Mouse (Mus musculus) layer of hippocampus, adult 18-20 months (tissue): Measurements from ENCODE around the gene Csnk1g1. TPM values are rescaled to one million over a fixed set of nuclear protein-coding genes. Genes with fewer than 3 reads are reported as not detected.

Experiments used
- DNase-seq, 2 experiments: peaks; one replicate each; pipeline ENCODE4 v3.0.0; 2022; ENCODE audit warnings: low spot score in 2 of 2
- total RNA-seq, 2 experiments: library from RNA; stranded (reverse); gene quantifications; 2 replicates each; pipeline ENCODE4 v1.2.3; 2021

Csnk1g1 gene
- total RNA-seq, 2 experiments from 2014 or later: 38.1 to 40.1 TPM

DNA sequence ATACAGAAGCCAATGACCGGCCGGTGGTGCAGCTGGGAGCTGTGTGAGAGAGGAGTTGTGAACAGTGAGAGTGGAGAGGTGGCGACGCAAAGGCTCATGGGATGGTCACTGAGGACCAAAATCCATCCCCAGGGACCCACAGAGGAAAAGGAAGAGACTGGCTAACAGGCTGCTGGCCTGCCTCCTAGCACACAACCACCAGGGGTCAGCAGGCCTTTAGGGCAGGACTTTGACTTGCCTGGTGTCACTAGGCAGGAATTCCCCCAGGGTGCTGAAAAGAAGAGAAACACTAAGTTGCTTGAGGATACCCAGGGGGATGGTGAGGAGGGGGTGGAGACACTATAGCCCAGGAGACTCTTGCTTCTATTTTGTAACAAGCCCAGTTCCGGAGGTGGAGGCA is 158.8 kb downstream of the Csnk1g1 start:
- no peak for DNase-seq

DNA sequence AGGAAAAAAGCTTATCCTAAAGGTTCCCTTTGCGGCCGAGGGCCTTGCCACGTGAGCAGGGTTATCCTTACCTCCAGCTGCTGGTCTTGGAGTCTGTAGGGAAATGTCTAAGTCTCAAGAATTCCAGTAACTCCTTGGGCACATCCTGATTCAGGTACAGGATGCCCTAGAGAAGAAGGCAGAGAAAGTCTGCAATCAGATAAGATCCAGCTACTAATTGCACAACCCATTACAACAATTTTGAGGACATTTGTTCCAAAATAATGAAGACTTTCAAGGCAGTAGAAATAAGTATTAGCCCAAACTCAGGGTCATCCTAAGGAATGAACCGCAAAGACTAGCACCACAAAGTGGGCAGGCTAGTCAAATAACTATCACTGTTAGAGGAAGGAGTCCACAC is 159.3 kb downstream of the Csnk1g1 start:
- no peak for DNase-seq

DNA sequence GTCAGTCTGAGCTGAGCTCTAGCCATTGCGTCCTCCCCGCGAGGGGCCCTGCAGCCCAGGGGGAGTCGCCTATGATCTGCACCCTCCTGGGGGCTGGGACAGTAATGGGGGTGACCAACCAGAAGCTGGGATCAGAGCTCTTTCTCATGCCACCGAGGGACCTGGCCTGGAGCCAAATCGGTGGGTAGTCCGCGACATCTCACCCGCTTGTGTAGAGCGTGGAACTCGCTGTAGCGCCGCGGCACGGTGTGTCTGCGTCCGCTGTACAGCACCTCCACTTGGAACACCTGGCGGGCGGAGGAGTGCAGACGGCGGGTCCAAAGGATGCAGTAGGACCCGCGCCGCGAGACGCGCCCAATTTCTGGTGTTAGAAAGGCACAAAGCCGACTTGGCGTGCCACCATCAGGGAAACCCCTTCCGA is 160.3 kb downstream of the Csnk1g1 start:
- DNase-seq: no peak

DNA sequence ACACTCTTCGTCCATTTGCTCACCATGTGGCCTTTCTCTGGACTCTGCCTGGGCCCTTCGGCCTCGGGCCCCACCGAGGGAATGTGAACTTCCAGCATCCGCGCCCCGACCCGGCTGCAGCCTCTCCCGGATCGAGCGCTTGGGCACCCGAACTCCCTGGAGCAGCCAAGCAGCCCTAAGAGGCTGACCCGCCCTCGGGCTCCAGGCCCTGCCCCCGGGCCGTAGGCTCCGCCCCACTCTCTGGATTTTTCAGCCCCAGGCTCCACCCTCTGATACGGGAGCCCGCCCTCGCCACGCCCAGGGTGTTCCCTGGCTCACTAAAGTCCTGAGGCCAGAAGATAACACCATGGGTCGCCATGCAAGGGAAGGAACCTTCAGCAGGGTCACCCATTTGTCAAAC is 160.9 kb downstream of the Csnk1g1 start, which contains the start of gene Snx22:
Gene Snx22, minus strand, starts transcription at position 137 of the 400 bp plus-strand sequence.
- DNase-seq: peak; percentile 53 to 73

DNA sequence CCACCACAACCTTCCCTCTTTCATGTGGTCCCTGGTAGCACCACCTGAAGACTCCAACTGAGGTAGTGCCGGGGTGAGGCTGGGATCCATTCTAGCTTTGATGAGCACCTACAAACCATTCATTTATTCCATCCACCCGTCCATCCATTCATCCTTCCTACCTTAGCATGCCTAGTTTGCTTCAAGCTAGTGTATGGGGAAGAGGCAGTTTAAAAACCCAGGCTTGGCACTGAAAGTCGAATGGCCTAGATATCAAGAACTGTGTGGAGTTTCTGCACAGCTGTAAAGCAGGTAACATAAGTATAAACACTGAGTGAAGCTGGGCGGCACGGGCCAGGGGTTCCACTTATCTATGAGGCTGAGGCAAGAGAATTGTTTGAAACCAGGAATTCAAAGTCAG is 161.4 kb downstream of the Csnk1g1 start:
- no peak for DNase-seq

DNA sequence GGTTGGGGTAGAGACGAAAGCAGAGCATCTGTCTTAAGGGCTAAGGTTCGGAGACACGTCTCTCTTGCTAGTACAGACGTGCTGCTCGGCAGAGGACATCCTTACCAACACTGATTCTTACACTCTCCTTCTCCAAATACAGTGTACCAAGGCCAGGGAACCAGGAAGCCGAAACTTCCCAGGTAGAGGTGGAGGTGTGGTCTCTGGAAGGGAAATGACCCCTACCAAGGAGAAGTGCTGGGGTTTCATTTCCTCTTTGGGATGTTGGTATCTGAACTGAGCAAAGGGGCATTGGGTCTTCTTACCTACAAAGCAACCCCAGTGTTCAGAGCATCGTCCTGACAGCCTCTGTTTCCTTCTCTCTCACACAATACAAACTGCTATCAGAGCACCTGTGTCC is 164.0 kb downstream of the Csnk1g1 start:
- no peak for DNase-seq

DNA sequence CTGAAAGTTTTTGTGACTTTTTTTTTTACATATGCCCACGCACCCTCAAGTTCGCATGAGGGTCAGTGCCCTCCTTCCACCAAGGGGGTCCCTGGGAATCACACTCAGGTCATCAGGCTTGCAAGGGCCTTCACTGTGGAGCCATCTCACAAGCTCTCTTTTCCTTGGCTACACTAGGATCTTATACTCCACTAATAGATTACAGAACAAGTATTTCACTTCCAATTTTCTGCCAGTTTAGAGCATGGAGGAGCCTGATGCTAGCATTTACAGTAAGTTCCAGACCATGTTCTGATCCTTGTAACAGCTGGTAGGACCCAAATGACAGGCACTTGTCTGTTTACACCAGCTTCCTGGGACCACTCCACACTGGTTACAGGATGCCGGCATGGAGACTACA is 169.3 kb downstream of the Csnk1g1 start:
- no peak for DNase-seq

DNA sequence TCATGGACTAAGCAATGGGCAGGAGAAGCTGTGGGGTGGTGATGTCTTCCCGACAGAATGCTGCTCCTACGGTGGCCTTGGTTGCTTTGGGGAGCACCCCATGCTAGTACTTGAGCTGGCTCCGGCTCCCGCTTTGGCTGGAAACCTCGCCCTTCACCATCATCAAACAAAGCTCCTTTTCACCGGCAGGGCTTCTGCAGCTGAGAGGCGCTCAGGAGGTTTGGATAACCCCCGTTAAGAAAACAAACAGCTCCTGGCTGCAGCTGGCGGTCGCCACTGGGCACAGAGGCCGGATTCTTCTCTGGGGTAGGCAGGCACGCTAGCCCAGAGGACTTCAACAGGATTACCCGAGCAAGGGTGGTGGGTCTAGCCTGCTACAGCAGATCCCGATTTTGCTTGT is 169.8 kb downstream of the Csnk1g1 start:
- no peak for DNase-seq

DNA sequence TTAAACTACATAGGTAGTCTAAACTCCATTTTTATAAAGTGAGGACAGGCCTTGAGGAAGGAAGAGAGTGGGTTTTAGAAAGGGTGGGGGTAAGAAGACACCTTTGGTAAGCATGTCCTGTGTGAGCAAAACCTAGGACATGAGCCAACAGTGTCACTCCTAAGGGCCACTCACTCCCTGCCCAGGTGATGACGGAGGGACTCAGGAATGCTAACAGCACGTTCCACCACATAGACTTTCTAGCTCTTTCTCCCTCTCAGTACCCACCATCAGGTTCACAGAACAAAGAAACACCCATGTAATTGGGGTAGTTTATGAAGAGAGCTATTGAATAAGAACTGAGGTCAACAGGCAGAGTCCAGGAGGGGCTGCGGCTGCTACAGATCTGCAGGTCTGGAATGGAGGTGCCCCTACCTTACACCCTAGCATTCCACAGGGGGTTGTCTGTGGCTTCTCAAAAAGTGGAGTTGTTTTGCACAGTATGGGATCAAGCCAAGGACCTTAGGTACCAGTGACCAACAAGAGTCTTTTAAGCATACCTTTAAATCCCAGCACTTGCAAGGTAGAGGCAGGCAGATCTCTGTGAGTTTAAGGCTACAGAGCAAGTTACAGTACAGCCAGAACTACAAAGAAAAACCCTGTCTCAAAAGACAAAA is 172.2 kb downstream of the Csnk1g1 start:
- no peak for DNase-seq

DNA sequence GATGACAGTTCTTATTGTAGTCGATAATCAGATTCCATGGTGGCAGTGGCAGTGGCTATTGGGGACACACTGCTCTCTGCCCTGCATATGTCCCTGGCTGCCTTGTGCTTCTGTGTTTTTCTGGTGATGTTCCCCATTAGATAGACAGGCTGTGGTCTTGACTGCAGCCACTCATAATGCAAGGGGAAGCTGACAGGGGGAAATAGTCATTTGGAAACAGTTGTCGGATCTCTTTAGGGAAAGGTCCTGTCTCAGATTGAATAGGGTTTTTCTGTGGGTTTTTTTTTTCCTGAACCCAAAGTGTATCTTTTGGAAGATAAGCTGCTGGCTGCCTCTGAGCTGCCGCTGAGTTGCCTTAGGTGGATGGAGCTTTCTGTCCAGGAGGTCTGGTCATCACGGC is 173.3 kb downstream of the Csnk1g1 start:
- no peak for DNase-seq

DNA sequence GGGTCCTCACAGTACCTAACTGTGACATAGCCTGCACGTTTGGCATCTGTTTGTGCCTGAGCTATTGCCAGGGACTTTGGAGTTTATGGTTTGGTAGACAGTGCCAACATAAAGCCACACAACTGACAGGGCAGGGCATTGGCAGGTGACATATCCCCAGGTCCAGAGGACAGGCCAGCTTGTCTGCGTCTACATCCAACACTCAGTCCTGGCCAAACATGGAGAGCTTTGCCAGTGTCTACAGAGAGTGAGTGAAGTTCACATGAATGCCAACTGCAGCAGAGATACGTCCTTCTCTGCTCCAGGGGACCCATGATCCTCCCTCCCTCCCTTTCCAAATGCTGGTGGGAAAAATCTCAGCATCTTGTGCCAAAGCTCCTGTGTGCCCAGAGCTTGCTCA is 175.4 kb downstream of the Csnk1g1 start:
- no peak for DNase-seq

DNA sequence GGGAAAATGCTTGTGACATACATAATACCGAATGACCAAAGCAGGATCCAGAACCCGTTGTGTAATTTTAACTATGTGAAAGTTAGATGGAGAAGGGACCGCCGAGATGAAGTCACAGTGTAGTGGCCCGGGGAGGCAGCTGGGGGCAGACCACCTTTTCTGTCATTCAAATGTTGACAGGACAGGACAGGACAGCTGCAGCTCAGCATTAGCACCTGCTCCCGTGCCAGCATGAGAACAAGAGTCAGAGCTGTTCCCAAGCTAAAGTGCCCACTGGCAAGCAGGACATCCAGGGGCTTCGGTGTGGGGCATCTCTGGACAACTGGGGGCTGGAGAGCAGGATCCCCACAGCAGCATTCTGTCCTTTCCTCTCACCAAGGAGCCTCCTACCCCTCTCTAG is 178.3 kb downstream of the Csnk1g1 start:
- no peak for DNase-seq

DNA sequence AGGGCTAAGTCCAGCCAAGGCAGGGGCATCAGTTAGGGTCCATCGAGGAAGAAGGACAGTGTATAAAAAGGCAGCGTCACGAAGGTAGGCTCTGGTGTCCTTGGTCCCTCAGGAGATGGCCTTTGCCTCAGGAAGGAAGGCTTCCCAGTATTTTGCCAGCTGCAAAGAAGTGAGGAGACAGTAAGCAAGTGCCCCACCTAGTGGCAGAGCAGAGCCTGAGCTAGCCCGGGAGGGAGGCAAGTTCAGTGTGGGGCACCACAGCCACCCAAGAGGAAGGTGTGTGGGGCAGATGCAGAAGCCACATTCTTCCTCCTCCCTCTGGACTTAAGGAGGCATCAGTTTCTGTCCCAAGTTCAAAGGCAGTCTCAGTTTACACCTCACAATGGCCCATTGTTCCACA is 179.7 kb downstream of the Csnk1g1 start:
- peak in 1 of 2 experiments; percentile 57 for DNase-seq

DNA sequence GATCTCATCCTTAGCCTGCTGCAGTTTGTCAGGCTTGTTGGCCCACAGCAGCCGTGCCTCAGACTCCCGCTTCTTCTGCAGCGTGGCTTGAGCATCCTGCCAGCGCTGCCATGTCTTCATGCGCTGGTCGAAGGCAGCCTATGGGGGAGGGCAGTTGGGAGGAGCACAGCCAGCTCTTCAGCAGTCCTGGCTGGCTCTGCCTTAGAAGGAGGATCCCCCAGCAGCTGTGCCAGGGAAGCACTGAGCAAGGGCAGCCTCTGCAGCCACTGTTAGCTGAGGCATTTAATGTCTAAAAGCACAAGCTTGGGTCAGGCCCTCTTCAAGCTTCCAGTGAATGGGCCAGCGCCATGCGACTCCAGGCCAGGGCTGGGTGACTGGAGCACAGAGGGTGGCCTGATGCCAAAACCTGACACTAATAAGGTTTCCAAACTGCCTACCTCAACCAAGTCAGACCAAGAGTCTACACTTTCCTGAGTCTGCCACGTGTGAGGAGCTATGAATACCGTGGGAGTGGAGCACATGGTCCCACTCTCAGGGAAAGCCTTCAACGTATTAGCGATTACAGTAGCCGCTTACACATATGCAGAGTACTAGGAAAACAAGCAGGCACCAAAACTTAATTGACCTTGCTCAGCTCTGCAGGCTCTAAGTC is 182.0 kb downstream of the Csnk1g1 start:
- DNase-seq: no peak

DNA sequence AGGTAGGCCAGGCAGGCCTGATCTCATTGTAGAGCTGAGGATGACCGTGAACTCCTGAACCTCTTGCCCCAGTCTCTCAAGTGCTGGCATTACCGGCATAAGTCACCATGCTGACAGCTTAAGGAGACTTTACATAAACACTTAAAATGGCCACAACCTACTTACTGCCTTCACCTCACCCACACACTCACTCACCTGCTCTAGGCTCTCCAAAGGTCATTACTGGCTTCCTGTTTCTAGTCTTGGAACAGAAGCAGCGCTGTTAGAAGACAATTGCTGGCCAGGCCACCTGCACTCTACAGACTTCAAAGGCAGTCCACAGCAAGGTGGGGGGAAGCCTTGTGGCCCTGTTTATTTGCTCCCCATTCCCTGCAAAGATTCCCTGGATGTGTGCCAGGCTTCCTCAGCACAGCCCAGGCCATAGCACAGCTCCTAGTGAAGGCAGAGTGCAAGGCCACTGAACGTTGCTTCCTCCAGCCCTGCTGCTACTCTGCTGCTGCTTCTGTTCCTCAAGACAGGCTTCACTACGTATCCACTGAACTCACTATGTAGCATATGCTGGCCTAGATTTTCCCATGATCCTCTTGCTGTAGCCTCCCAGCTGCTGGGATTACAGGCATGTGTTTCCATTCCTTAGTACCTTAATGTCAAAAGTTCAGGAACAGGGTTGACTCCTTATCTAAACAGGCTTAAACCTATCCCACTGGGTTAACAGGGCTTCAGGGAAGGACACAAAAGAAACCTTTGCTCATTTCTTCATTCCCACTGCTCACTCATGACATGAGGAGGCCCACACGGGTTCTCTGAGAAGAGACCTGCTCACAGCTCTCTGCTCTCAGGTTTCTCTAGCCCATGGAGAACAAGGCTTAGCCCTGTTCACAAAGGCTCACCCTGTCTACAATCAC is 182.9 kb downstream of the Csnk1g1 start:
- DNase-seq: no peak

DNA sequence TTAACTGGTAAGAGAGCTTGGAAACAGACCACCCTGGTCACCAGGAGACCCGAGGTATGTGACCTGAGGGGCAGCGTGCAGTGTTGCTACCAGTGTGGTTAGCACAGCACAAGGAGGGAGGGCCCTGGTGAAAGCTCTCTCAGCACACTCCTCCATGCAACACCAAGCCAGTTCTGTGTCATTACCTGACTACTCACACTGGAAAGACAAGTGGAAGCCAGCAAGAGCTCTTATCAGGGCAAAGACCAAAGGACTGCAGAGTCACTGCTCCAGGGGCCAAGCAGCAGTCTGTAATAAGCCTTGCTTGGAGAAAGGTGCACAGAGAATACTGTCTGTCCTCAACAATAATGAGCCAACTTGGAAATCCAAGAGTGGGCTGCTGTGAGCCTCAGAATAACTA is 183.9 kb downstream of the Csnk1g1 start:
- no peak for DNase-seq

Other genes starting within 250 kb of the Csnk1g1 start
- 100 to 1,000 TPM; 215 to 217 TPM for gene Oaz2, start 240.9 kb upstream of the Csnk1g1 start, total RNA-seq
- 10 to 100 TPM; 56.2 to 58.6 TPM for gene Zfp609, start 81.4 kb upstream of the Csnk1g1 start, total RNA-seq
- not detected for gene Pclaf, start 18.7 kb upstream of the Csnk1g1 start, total RNA-seq
- gene Trip4, start 130 bp upstream of the Csnk1g1 start, total RNA-seq: 10 to 100 TPM; 36.9 to 42.2 TPM
- gene Ppib, start 151.3 kb downstream of the Csnk1g1 start, total RNA-seq: 100 to 1,000 TPM; 195 to 196 TPM
- gene Snx22, start 160.8 kb downstream of the Csnk1g1 start, total RNA-seq: 1 to 10 TPM; 5.9 to 6.1 TPM
- gene Snx1, start 217.7 kb downstream of the Csnk1g1 start, total RNA-seq: 10 to 100 TPM; 91.8 to 94.8 TPM
- 10 to 100 TPM; 29.4 to 30.5 TPM for gene Ciao2a, start 217.7 kb downstream of the Csnk1g1 start, total RNA-seq
- under 1 TPM; 0.76 to 0.92 TPM for gene Dapk2, start 249.3 kb downstream of the Csnk1g1 start, total RNA-seq